Mouse (Mus musculus) urinary bladder, postnatal 25 days (tissue): ENCODE measurements around the gene Clnk.
"Not testable (repeated sequence)": the region's sequence is repeated elsewhere in the genome, so short reads cannot be mapped to it uniquely, and the experiment has no call there.

Experiments used
- DNase-seq: peaks from one replicate; pipeline ENCODE4 v3.0.0; 2022; ENCODE audit warnings: low spot score

Gene Clnk

GRCm38 (mm10) chr5:38876622-38877021, at the start of gene Clnk:
Clnk (minus strand) TSS chr5:38876812.
- DNase-seq: no peak

- DNase-seq: no peak
These were observed 28.7 kb upstream of the Clnk start for GRCm38 (mm10) chr5:38905271-38905670.

DNA sequence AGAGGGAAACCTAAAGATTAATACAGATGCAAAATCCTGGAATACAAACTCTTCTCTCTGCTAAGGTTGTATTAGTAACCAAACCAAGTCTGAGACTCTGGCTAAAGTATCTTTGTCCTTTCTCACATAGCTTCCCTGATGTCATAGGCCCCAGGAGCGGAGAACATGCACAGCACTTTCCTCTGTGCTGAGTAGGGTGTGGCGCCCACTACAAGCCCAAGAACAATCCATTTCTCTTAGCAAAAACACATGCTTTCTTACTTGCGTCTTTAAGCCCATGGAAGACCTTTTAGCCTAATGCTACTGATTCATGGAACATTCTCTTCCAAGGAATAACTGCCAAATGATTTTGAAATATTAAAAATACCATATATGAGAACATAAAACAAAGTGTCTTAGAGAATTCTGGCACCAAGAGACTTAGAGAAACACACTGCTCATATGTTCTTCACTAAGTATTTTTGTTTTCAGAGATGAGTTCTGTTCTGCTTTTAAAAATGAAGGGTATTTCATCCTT, 28.0 kb upstream of the Clnk start:
- DNase-seq: no peak

GRCm38 (mm10) chr5:38902889-38903288, 26.3 kb upstream of the Clnk start:
- DNase-seq: no peak

DNA sequence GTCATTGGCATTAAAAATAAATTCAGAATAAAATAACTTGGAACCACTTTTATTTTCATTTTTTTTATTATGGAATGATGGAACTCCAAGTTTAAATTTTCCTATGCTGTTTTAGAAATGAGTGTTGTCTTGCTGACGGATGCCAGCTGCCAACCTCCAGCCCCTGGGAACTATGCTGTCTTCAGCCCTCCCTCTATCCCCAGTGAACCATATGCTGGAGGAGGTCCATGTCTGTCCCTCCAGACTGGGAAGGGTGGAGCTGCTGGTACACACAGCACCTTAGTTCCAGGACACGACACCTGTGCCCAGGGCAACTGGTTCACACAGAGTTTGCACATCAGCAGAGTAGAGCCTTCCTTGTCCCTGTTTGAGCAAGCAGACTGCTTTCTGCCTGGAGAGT, 22.4 kb upstream of the Clnk start:
- DNase-seq: no peak

DNA sequence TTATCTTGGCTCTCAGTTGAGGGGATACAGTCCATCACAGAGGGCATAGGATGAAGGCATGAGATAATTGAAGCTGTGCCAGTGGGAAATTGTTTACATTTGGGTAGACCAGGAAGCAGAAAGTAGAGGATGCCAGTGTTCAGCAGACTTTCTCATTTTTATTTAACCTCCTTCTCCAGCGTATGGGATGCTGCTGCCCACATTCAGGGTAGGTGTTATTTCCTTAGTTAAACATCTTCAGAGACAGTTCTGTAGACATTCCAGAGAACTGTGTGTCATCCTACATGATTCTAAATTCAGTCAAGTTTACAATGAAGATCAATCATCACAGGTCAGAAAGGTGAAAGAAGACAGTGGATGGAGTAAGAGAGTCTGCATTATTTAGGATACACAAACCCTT, 12.0 kb upstream of the Clnk start:
- no peak for DNase-seq

DNA sequence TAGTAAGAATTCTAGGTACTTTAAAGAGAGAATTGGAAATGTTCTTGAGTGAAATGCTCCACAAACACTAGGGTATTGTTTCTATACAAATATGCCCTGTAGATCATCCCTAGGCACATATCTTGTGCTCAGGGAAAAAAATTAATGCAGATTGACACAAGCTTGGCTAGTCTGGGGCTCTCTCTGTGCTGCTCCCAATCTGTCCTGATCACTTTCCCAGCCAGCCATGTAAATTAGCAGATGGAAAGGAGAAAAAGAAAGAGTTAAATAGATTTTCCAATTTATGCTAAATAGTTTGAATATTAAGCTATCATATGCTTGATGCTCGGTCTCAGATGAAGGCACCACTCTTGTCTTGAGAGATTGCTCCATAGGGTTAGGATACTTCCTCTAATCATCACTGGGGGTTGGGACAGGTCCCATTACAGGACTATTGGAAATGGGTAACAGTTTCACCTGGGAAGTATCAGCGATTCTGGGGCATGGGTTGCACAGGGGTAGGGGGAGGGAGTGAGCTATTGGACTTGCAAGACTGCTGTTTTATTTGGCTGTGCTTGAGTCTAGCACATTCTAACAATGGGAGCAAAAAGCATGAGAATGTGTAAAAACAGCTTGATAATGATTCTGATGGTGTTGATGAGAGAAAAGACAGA, 10.1 kb upstream of the Clnk start:
- no peak for DNase-seq

DNA sequence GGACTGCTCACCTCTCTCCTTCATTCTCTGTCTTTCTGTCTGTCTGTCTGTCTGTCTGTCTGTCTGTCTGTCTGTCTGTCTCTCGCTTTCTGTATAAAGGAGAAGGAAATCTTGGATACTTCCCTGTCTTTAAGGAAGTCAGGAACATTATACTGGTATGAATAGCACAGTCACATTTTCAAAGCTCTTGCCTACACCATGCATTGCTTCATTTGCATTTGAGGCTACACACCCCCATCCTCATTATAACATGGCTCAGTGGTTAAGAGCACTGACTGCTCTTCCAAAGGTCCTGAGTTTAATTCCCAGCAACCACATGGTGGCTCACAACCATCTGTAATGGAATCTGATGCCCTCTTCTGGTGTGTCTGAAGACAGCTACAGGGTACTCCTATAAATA, 6.0 kb upstream of the Clnk start:
- DNase-seq: not testable (repeated sequence)

DNA sequence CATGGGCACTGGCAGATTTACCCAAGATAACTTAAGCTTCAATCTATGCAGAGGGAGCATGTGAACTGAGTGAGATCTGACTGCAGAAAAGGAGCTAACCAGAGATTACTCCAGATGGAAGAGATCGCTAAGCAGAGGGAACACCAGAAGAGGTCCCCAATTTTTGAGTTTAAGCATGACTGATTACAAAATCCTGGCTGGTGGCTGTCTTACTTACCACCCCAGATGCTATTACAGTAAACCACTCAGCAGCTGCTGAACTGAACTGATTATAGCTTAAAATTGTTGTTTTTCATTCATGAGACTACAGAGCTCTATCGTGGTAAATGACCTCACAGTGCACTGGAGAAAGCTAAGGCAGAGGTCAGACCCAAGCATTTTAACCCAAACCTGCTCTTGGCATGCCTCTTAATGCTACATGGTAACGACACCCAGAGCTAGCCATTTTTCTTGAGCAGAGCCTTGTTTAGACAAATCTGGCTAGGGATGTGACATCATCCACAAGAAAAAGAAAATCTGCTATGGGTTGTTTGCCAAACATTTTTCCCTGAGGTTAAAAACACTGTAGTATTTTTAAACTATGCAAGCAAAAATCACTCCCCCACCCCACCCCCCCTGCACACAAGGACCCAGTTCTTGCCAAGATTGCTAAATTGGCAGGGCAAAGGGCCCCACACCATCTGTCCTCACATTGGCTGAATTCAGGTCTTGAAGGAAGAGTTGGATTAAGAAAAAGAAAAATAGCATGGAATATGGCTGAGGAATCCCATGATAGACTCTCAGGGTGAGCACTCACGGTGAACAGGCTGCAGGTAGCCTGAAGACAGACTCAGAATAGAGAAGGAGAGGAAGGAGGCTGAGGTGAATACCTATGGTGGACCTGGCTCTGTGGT, 5.4 kb upstream of the Clnk start:
- DNase-seq: no peak

GRCm38 (mm10) chr5:38881416-38881727, 4.8 kb upstream of the Clnk start:
- no peak for DNase-seq

DNA sequence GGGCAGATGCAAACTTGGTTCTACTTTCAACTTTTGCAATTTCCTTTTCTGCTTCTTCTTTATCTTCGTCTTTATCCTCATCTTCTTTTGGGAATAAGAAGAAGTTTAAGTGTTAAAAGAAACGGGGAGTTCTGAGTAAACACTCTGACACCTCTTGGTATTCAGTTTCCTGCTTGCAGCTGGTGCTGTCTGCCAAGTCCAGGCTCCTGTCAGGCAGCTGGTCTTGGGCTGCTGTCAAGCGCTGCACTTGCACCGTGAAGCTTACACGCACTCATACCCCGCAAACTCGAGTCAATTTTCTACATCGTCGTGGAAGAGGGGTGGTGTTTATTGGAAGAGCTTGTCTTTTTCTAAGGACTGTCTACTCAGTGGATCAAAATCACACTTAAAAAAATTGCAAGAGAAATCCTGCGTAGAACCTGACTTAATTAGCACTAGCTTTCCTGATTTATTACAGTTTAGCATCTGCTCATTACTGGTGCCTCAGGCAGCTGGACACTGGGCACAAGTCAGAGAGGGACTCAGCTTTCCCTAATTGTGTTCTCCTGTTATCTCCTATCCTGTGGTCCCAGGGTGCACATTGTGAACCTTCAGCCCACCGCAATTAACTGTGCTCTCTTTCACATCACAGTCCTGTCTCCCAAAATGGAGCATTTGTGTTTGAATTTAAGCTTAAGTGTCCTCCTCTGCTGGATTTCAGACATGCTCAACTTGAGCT, 3.5 kb upstream of the Clnk start:
- DNase-seq: no peak

DNA sequence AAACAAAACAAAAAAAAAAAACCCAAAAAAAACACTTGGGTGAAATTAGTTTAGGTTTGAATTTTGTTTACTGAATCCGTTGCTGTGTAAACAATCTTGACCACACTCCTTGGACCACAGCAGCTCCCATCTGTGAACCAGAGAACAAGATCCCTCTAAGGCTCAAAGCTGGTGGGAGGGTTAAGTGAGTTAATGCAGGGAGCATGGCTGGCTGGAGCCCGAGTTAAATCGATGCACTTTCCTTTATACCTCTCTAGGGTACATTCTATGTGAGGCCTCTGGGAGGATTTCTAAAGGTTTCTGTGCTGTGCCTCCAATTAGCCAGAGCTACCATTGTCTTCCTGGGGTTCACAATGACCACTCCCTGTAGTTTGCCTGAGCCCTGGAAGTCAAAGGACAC, 1.2 kb downstream of the Clnk start:
- DNase-seq: no peak

DNA sequence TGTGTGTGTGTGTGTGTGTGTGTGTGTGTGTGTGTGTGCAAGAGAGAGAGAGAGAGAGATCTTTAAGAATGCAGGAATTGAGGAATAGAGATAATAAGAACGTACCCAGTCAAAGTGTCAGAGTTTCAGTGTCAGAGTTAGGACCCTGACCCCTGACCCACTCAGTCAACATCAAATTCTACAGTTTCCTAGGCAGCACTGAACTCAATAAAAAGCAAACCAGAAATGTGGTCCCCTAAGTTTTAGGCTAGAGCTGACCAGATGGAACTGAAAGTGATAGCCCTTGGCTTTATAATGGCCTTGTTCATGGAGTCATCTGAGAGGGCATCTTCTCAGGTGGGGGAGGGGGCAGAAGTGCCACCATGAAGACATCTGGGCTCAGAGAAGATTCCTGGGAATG, 1.7 kb downstream of the Clnk start:
- DNase-seq: no peak

GRCm38 (mm10) chr5:38872906-38873305, 3.7 kb downstream of the Clnk start:
- no peak for DNase-seq

DNA sequence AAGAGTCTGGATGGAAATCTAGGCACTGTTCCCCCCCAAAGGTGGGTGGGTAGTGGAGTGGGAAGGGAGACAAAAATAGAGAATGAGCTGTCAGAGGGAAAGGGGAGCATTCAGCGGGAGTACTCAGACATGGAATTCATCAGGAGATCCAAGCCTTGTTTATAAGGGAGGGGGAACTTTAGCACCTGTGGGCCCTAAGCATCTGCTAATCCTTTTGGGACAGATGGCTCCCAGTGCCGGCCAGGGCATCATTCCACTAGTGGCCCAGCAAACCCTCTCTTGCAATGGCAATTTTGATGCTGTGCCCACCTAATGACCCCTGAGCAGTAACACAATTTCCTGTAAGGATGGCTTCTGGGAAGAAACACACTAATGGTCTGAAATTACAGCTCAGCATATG, 5.0 kb downstream of the Clnk start:
- no peak for DNase-seq

GRCm38 (mm10) chr5:38870485-38870884, 6.1 kb downstream of the Clnk start:
- DNase-seq: no peak

GRCm38 (mm10) chr5:38869976-38870375, 6.6 kb downstream of the Clnk start:
- no peak for DNase-seq

GRCm38 (mm10) chr5:38864624-38865023, 12.0 kb downstream of the Clnk start:
- DNase-seq: no peak

- DNase-seq: no peak
These were observed 13.6 kb downstream of the Clnk start for GRCm38 (mm10) chr5:38863029-38863428.

GRCm38 (mm10) chr5:38862288-38862985, 14.2 kb downstream of the Clnk start:
- DNase-seq: no peak

GRCm38 (mm10) chr5:38858015-38858721, 18.4 kb downstream of the Clnk start:
- no peak for DNase-seq

- DNase-seq: no peak
These were observed 19.0 kb downstream of the Clnk start for GRCm38 (mm10) chr5:38857591-38857990.
